Mouse (Mus musculus) neural tube, embryonic 10.5 days (tissue): ENCODE measurements around the gene Pgrmc1.

Experiments used
- DNase-seq: peaks from one replicate; pipeline ENCODE4 v3.0.0-alpha.2; 2017; ENCODE audit warnings: low spot score; ENCODE audit errors: extremely low spot score

Pgrmc1 gene

DNA sequence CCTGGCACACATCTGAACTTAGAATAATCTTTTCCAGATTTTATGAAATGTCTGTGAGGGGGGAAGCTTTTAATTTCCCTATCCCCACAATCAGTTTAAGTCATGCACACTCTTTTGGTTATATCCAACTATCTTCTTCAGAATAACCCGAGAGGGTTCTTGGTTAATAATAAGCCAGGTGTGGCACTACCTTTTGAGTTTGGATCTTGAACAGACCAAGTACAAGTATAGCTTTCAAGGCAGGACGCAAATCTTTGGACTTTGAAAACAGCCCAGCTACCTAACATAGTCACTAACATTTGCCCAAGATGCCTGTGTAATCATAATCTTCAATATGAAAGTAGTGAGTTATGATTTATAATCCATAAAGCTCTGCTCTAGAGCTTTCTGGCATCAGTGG lies 4.9 kb downstream of the Pgrmc1 start:
- no peak for DNase-seq

- DNase-seq, result no peak
Observed at GRCm38 (mm10) chrX:36604040-36604439, 6.0 kb downstream of the Pgrmc1 start.

DNA sequence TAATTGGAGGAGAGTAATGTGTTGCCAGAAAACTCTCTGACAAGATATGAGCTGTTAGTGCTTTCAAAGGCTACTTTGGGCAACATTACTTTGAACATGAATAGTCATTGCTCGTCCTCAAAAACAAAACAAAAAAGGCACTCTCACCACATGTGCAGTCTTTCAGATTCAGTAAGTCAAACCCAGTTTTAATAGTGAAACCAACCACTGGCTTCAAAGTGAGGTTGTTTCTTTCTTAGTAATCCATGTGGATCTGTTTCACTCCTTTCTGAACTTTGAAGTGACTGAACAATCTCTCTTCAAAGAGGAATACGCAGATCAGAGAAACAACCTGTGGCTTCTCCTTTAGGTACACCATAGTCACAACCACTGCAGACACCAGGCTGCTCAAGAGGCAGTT lies 11.1 kb downstream of the Pgrmc1 start:
- no peak for DNase-seq

DNA sequence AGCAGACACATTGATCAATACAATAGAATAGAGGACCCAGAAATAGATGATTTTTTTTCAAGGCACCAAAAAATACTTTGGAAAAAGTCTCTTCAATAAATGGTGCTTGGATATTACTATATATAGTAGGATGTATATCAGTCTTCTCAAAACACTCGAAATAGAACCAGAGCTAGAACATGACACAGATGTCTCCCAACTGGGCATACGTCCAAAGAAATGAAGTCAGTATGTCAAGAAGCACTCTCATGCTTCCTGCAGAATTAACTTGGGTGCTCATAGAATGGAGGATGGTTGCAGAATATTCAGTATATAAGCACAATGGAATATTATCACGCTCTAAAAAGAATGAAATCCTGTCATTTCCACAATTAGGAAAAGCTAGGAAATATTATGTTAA lies 30.1 kb downstream of the Pgrmc1 start:
- DNase-seq, result no peak

DNA sequence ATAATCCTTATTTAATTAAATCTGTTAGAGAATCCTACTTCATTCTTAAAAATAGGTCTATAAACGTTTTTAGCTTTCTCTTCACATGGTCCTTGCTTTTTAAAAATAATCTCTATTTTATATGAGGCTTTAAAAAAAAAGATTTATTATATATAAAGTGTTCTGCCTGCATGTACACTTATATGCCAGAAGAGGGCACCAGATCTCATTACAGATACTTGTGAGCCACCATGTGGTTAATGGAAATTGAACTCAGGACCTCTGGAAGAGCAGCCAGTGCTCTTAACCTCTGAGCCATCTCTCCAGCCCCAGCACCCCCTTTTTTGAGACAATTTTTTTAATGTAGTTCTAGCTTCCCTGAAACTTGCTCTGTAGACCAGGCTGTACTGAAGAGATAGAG lies 32.8 kb downstream of the Pgrmc1 start:
- no peak for DNase-seq

DNA sequence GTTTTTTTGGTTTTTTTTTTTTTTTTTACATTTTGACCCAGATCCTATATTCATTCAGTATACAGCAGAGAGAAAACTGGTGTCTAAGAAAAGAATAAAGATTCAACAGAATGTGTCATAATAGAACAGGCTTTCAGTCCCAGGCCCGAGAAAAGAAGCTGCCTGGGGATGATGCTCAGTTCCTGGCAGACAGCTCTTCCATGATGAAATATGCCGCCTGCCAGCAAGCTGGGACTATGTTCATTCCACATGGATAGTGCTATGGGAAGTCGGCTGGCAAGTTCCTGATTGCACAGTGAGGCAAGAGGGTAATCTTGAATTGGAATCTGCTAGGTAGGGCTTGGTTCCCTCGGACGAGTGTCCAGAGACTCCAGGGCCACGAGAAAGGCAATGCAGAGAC lies 42.0 kb downstream of the Pgrmc1 start:
- DNase-seq, result no peak

GRCm38 (mm10) chrX:36644657-36645551 lies 46.9 kb downstream of the Pgrmc1 start, which contains the start of gene Akap17b:
Gene Akap17b (minus strand): TSS chrX:36645395.
- peak; percentile 74 for DNase-seq
